Mouse (Mus musculus): ENCODE results near the gene Il16.
A peak's percentile ranks its signal among the peaks of the same experiment; 100 is the strongest.
"Not testable (repeated sequence)": the region's sequence is repeated elsewhere in the genome, so short reads cannot be mapped to it uniquely, and the experiment has no call there.

Gene Il16

GRCm38 (mm10) chr7:83735108-83735781, 10.3 kb downstream of the Il16 start:
- no peak for DNase-seq

- no peak for DNase-seq
These were observed 10.8 kb downstream of the Il16 start for GRCm38 (mm10) chr7:83734671-83735082.

- no peak for DNase-seq
These were observed 11.3 kb downstream of the Il16 start for GRCm38 (mm10) chr7:83734246-83734645.

- DNase-seq, result no peak
These were observed 12.7 kb downstream of the Il16 start for GRCm38 (mm10) chr7:83732781-83733180.

GRCm38 (mm10) chr7:83731961-83732666, 13.4 kb downstream of the Il16 start:
- no peak for DNase-seq

- DNase-seq, result no peak
These were observed 14.2 kb downstream of the Il16 start for GRCm38 (mm10) chr7:83731297-83731696.

GRCm38 (mm10) chr7:83726936-83727632, 18.4 kb downstream of the Il16 start:
- no peak for DNase-seq

GRCm38 (mm10) chr7:83725801-83726200, 19.7 kb downstream of the Il16 start:
- no peak for DNase-seq

- DNase-seq, result no peak
These were observed 21.0 kb downstream of the Il16 start for GRCm38 (mm10) chr7:83724541-83724940.

- no peak for DNase-seq
These were observed 21.6 kb downstream of the Il16 start for GRCm38 (mm10) chr7:83723954-83724353.

- DNase-seq, result no peak
These were observed 22.3 kb downstream of the Il16 start for GRCm38 (mm10) chr7:83723221-83723620.

GRCm38 (mm10) chr7:83722485-83722884, 23.0 kb downstream of the Il16 start:
- DNase-seq, result no peak

- no peak for DNase-seq
These were observed 25.3 kb downstream of the Il16 start for GRCm38 (mm10) chr7:83720231-83720630.

GRCm38 (mm10) chr7:83717021-83717725, 28.4 kb downstream of the Il16 start:
- DNase-seq, result peak in 1 of 2 experiments; percentile 29

GRCm38 (mm10) chr7:83713639-83714038, 31.9 kb downstream of the Il16 start:
- no peak for DNase-seq

- not testable (repeated sequence) for DNase-seq
These were observed 33.8 kb downstream of the Il16 start for GRCm38 (mm10) chr7:83711676-83712259.

GRCm38 (mm10) chr7:83703046-83703775, 42.3 kb downstream of the Il16 start:
- DNase-seq, result no peak

- DNase-seq, result no peak
These were observed 46.3 kb downstream of the Il16 start for GRCm38 (mm10) chr7:83699066-83699745.

- peak in 1 of 2 experiments; percentile 18 for DNase-seq
These were observed 49.9 kb downstream of the Il16 start for GRCm38 (mm10) chr7:83695449-83696212.

- no peak for DNase-seq
These were observed 62.8 kb downstream of the Il16 start for GRCm38 (mm10) chr7:83682640-83683274.
